Mouse (Mus musculus): ENCODE data around the gene Arx. TPM values are rescaled to one million over a fixed set of nuclear protein-coding genes. Genes with fewer than 3 reads are reported as not detected.

The Arx gene
- polyA plus RNA-seq, 1 experiment from 2014 or later = 3.5 TPM

DNA sequence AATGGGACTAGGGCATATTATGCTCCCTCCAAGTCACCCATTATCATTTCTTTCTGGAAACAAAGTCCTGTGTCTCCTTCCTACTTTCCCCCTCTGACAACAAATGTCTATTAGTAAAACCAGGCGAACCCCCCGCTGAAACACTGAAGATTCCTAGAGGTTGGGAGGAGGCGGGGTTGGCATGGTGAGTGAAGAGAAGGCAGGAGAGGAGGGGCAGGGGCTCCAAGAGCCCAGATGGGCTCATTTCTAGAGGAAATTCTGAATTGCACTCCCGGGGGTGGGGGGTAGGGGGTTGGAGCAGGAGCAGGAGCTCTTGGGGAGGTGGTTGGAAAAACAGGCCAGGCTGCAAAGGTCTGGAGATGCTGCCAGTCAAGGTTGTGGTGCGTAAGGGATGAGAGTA is 9.6 kb downstream of the Arx start:
- peaks cover 100% of the 10 kb centered on the region for H3K27me3 ChIP-seq (ENCODE audit: insufficient read depth, poor library complexity, severe bottlenecking)
- peak; percentile 6 for DNase-seq (ENCODE audit: low spot score)
- peaks cover 9% of the 10 kb centered on the region for H3K4me1 ChIP-seq (replicated peaks)
- H3K4me3 ChIP-seq = no peak overlapping the region
- H3K27ac ChIP-seq = no peak overlapping the region
- H3K36me3 ChIP-seq = no peaks in the 10 kb centered on the region
- WGBS = 16% methylated on average over 5 of the region's 5 CpGs
- H3K9me3 ChIP-seq = no peaks in the 10 kb centered on the region; the same call in 1 of the 2 replicates

- DNase-seq (ENCODE audit: low spot score) = peak; percentile 50
- Histone ChIP-seq H3K27me3 (ENCODE audit: insufficient read depth, poor library complexity, severe bottlenecking) (peaks cover 100% of the 10 kb centered on the region), H3K9me3 (no peaks in the 10 kb centered on the region; the same call in 1 of the 2 replicates), H3K27ac (no peak overlapping the region), H3K36me3 (no peaks in the 10 kb centered on the region), H3K4me1 (replicated peaks) (peaks cover 9% of the 10 kb centered on the region), H3K4me3 (peak overlapping the region; percentile 38)
- 16% methylated on average over 40 of the region's 40 CpGs for WGBS
Observed at GRCm38 (mm10) chrX:93297001-93297441, 10.8 kb downstream of the Arx start.

DNA sequence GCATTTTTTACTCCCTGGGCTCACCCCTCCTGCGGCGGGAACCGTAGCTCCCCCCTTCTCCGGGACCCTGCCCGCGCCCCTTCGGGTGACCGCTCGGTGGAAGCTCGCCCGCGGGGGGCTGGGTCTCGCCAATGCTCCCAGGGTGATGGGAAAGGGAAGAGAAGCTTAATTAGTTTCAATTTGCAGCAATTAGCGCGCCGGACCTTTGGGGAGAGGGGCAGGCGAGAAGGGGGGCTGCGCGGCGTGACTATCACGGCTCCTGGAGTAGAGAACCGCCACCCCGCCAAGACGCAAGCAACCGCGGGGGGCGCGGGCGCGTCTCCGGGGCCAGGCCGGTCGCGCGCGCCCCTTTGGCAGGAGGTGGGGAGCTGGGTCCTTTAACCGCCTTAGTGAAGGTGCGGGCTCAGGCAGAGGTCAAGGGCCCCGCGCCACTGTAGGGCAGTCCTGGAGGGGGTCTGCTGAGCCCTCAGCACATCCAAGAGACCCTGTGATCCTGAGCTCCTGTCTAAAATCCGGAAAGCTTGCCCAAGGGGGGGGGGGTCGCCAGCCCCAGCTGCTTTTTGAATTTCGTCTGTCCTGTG is 12.9 kb downstream of the Arx start:
- no peak overlapping the region for H3K27ac ChIP-seq
- H3K27me3 ChIP-seq (ENCODE audit: insufficient read depth, poor library complexity, severe bottlenecking) = peaks cover 100% of the 10 kb centered on the region

DNA sequence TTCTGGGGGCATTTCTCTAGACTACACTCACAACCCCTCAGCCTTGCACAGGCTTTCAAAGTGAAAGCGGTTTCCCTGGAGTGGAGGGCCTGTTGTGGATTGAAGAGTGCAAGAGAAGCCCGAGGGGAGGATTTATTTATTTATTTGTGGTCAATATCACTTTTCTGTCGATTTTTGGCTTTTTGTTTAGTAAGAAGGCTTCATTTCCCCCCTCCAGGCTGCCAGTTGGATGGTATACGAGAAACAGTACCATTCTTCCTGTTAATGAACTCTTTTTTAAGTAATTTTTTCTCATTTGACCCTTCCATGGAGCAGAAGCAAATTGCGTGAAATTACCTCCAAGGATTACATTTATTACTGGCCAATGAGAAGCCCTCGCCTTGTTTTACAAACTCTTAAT is 13.5 kb downstream of the Arx start:
- Histone ChIP-seq H3K4me3 (no peak overlapping the region), H3K4me1 (replicated peaks) (peaks cover 6% of the 10 kb centered on the region), H3K27me3 (ENCODE audit: insufficient read depth, poor library complexity, severe bottlenecking) (peaks cover 97% of the 10 kb centered on the region), H3K36me3 (no peaks in the 10 kb centered on the region), H3K9me3 (no peaks in the 10 kb centered on the region; the same call in 1 of the 2 replicates), H3K27ac (no peak overlapping the region)
- no peak for DNase-seq (ENCODE audit: low spot score)
- WGBS = 16% methylated on average over 6 of the region's 6 CpGs

More for the DNA sequence above, 12.9 kb downstream of the Arx start:
- peaks cover 9% of the 10 kb centered on the region for H3K4me1 ChIP-seq (replicated peaks)
- H3K9me3 ChIP-seq = no peaks in the 10 kb centered on the region; the same call in 1 of the 2 replicates
- no peaks in the 10 kb centered on the region for H3K36me3 ChIP-seq
- peak; percentile 8 for DNase-seq (ENCODE audit: low spot score)
- peak overlapping the region; percentile 34 for H3K4me3 ChIP-seq
- 17% methylated on average over 43 of the region's 43 CpGs for WGBS

DNA sequence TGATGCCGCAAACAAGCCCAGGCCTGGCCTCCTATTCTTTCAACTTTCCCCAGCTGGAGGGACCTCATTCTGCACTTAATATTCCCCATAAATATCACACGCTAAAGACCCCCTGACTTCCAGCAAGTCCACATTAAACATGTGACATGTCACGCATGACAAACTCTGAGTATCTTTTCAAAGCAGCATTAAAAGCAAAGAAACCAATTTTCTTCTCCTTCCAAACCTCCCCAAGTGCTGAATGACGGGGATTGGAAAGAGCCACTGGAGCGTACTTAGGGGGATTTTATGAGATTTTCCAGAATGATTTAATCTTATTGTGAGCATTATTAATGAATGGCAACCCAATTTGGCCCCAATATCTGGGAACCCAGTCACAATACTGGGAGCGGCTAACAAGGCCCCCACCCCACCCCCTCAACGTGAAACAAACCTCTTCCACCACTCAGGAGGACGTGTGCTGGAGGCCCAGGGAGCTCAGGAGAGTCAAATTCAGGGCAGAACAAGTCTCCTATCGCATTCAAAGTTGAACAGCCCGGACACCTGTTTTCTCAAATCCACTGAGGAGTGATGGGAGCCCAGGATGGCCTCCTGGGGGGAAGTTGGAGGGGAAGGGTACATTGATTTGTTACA is 14.1 kb downstream of the Arx start:
- no peaks in the 10 kb centered on the region; the same call in 1 of the 2 replicates for H3K9me3 ChIP-seq
- no peaks in the 10 kb centered on the region for H3K36me3 ChIP-seq
- H3K4me3 ChIP-seq = no peak overlapping the region
- H3K4me1 ChIP-seq (replicated peaks) = peaks cover 6% of the 10 kb centered on the region
- WGBS = 19% methylated on average over 10 of the region's 10 CpGs
- no peak overlapping the region for H3K27ac ChIP-seq
- peaks cover 91% of the 10 kb centered on the region for H3K27me3 ChIP-seq (ENCODE audit: insufficient read depth, poor library complexity, severe bottlenecking)
- DNase-seq (ENCODE audit: low spot score) = peak; percentile 6

- H3K27ac ChIP-seq = no peak overlapping the region
- no peak for DNase-seq (ENCODE audit: low spot score)
- peaks cover 90% of the 10 kb centered on the region for H3K27me3 ChIP-seq (ENCODE audit: insufficient read depth, poor library complexity, severe bottlenecking)
- peaks cover 5% of the 10 kb centered on the region for H3K4me1 ChIP-seq (replicated peaks)
- H3K9me3 ChIP-seq = no peaks in the 10 kb centered on the region; the same call in 1 of the 2 replicates
- H3K4me3 ChIP-seq = no peak overlapping the region
- WGBS = 16% methylated on average over 7 of the region's 7 CpGs
- no peaks in the 10 kb centered on the region for H3K36me3 ChIP-seq
Observed at GRCm38 (mm10) chrX:93301798-93302197, 15.6 kb downstream of the Arx start.

DNA sequence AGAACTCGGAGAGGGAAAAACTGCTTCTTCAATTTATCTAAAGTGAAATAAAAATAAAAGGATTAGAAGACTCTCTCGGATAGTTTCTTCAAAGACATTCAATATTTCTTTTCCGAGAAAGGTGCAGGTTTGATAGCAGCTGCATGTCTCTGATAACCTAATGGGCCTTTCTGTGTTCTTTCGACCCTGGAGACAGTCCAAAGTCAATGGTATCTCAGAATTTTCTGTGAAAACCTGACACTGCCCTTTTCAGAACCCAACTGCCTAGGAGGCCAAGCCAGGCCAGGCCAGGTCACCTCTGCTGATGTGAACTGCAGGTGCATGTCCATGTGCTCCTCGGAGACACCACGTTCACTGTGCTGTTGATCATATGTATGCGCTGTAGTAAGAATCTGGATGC is 19.5 kb downstream of the Arx start:
- Histone ChIP-seq H3K36me3 (no peaks in the 10 kb centered on the region), H3K27ac (no peak overlapping the region), H3K27me3 (ENCODE audit: insufficient read depth, poor library complexity, severe bottlenecking) (peaks cover 59% of the 10 kb centered on the region), H3K4me3 (no peak overlapping the region), H3K9me3 (no peaks in the 10 kb centered on the region), H3K4me1 (replicated peaks) (no peaks in the 10 kb centered on the region)
- 92% methylated on average over 7 of the region's 7 CpGs for WGBS
- DNase-seq (ENCODE audit: low spot score) = no peak

GRCm38 (mm10) chrX:93317577-93317976 is 31.3 kb downstream of the Arx start:
- no peaks in the 10 kb centered on the region for H3K4me1 ChIP-seq (replicated peaks)
- no peaks in the 10 kb centered on the region for H3K36me3 ChIP-seq
- no peaks in the 10 kb centered on the region for H3K27me3 ChIP-seq (ENCODE audit: insufficient read depth, poor library complexity, severe bottlenecking)
- DNase-seq (ENCODE audit: low spot score) = no peak
- H3K9me3 ChIP-seq = no peaks in the 10 kb centered on the region
- no peak overlapping the region for H3K27ac ChIP-seq
- 77% methylated on average over 4 of the region's 4 CpGs for WGBS
- H3K4me3 ChIP-seq = no peak overlapping the region

GRCm38 (mm10) chrX:93319979-93320378 is 33.7 kb downstream of the Arx start:
- DNase-seq (ENCODE audit: low spot score) = no peak
- Histone ChIP-seq H3K27ac (no peak overlapping the region), H3K36me3 (no peaks in the 10 kb centered on the region), H3K4me3 (no peak overlapping the region), H3K9me3 (no peaks in the 10 kb centered on the region), H3K27me3 (ENCODE audit: insufficient read depth, poor library complexity, severe bottlenecking) (no peaks in the 10 kb centered on the region), H3K4me1 (replicated peaks) (no peaks in the 10 kb centered on the region)
- 87% methylated on average over 2 of the region's 2 CpGs for WGBS

DNA sequence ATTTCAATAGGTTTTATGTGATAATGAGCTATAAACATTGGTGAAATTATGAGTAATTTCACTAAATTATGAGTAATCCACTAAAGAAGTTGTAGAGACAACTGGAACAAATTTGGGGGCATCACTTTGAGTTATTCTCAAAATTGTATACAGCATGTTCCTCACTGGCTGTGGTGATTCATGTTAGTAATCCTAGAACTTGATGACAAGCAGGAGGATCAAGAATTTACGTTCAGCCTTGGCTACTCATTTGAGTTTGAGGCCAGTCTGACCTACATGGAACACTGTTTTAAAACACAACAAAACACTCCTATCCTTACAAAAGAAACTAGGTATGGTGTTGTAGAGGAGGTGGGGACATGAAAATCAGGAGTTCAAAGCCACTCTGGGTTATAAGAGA is 35.1 kb downstream of the Arx start:
- DNase-seq (ENCODE audit: low spot score) = no peak
- H3K4me1 ChIP-seq (replicated peaks) = no peaks in the 10 kb centered on the region
- H3K27ac ChIP-seq = no peak overlapping the region
- no peaks in the 10 kb centered on the region for H3K27me3 ChIP-seq (ENCODE audit: insufficient read depth, poor library complexity, severe bottlenecking)
- no peaks in the 10 kb centered on the region for H3K36me3 ChIP-seq
- H3K9me3 ChIP-seq = no peaks in the 10 kb centered on the region
- WGBS = 82% methylated on average over 1 of the region's 1 CpGs
- no peak overlapping the region for H3K4me3 ChIP-seq

All from hindbrain, embryonic 10.5 days (tissue).